Mouse (Mus musculus) ovary, adult 18-20 months (tissue): Measurements from ENCODE around the gene Rasal1.

Source experiments
- DNase-seq: peaks from one replicate; pipeline ENCODE4 v3.0.0; 2022; ENCODE audit warnings: low spot score, mixed read lengths

Gene Rasal1

DNA sequence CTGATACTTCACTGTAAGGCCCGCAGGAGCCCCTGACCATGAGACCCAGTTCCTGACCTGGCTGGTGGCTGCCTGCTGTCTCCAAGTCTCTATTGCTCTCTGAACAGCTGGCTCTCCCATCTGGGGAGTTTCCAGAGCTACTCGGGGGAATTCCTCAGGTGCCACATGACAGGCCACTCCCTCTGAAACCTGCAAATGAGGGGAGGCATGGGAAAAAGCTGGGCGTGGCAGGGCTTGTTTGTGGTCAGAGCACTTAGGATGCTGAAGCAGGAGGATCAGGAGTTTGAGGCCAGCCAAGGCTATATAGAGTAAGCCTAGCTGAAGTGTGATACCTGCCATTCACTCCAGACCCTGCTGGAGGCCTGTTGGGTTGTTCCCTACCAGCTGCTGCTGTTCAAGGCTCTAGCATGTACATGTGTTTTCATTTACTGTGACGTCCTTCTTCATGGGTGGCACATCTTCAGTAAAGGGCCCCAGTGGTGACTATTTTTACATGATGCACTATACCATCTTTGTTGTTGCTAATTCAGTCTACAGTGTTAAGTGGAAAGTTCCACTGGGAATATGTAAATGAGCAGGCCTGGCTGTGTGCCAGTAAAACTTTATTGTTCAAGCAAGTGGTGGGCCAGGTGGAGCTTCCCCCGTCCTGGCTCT lies 26.3 kb upstream of the Rasal1 start:
- no peak for DNase-seq

DNA sequence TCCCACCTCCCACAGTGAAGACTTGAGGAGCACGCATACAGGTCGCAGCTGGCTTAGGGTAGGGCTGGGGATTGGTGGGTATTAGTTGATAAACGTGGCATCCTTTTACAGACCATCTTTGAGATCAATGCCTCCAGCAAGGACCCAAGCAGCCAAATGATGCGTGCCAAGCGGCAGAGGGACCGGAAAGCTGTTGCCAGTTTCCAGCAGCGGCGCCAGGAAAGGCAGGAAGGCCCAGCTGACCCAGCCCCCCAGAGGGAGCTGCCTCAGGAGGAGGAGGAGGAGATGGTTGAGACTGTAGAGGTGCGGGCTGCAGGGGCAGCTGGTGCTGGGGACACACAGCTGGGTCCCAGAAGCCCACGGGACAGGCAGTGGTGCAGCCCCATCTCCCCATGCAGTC lies 24.2 kb upstream of the Rasal1 start:
- no peak for DNase-seq

DNA sequence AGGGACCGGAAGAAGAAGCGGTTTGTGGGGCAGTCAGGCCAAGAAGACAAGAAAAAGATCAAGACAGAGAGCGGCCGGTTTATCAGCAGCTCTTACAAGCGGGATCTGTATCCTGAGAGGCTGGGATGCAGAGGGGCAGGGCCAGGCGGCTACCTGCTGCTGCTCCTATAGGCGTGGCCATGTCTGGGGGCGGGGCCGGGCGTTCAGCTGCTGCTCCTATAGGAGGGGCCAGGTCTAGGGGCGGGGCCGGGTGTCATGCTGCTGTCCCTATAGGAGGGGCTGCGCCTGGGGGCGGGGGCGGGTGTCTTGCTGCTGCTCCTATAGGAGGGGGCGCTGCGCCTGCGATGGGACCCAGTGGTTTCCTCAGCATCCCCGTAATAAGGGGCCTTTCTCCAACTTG lies 22.2 kb upstream of the Rasal1 start:
- no peak for DNase-seq

DNA sequence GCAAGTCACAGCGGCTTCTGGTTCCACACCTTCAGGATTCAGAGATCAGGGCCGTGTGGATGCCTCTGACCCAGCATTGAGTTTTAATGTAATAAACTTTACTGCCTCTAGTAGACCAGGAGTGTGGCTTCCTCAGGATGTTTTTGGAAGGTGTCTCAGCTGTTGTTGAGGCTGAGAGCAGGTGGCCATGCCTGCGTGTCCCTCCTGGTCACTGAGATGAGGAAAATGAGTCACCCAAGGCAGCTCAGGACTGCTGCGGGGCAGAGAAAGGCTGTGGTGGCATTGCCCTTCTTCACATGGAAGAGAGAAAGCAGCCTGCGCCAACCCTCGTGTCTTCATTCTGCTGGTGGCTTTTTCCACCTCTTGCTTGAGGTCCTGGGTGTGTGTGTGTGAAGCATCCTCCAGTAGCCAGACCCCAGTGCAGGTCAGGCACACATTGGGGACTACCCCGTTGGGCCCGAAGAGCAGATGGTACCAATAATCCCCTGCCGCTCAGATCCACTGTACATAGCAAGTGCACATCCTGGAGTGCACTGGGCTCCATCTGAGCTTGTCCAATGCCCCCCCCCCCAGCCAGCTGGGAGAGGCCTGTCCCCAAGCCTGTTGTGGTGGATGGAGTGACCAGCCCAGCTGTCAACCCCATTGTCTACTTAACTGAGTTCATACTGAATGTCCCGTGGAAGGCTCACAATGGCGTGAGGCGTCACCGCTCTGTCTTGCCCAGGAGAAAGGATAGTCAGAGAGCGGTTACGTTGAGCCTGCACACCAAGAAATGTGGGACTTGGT lies 20.9 kb upstream of the Rasal1 start:
- DNase-seq, result no peak

DNA sequence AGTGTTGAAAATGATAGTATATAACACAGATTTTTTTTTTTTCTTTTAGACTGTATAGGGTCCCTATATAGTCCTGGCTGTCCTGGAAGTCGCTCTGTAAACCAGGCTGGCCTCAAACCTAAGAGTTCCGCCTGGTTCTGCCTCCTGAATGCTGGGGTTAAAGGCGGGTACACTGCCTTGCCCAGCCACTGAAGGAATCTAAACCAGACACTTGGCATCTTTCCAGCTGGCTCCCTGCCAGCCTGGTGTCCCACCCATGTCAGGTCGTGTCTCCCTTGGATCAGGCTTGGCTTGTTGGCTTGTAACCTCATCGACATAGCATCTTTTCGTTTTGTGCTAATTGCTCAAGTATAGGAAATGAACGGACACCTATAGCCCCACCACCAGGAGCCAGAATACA lies 20.0 kb upstream of the Rasal1 start:
- no peak for DNase-seq

DNA sequence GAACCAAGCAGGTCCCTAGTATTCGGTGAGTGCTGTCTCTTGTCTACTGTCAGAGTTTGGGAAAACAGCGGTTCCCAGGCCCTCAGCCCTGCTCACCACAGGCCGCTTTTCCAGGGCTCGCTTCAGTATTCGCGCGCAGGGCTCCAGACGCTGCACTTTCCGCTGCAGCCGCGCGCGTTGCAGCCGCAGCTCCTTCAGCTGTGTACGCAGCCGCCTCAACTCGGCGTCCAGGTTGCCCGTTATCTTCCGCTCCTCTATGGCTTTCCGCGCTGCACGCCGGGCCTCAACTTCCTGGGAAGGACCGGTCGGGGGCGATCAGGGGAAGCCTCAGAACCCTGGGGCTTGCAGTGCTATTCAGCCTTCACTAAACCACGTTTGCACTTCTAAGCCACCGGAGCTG lies 17.5 kb upstream of the Rasal1 start:
- DNase-seq, result no peak

DNA sequence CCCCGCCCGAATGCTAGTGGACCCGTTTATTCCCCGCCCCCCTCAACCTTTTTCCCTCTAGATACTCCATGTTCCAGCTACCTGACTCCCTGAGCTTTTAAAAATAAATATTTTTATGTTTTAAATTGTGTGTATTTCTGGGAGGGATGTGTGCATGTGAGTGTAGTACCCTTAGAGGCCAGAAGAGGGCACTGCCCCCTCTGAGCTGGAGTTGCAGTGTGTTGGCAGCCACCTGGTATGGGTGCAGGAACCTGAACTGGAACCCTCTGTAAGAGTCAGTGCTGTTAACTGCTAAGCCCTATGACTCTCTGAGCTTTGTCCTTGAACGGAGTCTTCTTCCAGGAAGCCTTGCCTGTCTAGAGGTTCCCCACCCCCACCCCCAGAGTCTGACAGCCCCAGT lies 16.7 kb upstream of the Rasal1 start:
- no peak for DNase-seq

DNA sequence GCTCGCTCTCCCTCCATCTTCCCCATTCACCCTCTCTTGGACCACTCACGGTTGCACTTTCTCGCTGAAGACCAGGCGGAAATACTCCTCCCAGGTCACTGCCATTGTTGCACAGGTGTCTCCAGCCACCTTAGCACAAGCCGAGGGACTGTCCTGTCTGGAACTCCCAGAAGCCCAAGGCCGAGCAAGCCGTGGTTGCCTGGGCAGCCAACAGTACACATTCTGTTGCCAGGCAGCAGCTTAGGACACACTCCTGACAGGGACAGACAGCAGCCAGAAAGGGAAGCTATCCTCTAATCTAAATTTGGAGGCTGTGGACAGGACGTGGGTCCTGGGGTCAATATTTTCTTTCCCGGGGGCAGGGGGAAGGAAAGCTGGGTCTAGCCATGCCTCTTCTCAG lies 14.5 kb upstream of the Rasal1 start, which contains the start of gene Cfap73:
Gene Cfap73, minus strand, starts transcription at position 105 of the 400 bp plus-strand sequence.
- DNase-seq, result no peak

DNA sequence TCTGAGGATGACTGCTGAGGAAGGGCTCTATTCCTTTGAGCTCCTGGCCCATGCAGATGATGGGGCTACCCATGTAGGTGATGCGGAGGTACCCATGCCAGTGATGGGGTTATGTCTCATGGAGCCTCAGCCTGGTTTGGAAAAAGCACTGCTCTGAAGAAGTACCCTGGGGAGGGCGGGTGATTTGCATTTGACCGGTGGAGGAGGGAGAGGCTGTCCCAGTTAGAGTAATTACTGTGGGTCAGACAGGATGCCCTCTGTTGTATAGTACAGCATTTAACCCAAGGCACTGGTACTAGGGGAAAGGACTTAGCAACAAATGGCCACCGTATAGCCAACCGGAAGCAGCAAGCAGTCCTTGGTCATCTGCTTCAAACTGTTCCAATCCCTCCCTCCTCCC lies 13.8 kb upstream of the Rasal1 start:
- no peak for DNase-seq

DNA sequence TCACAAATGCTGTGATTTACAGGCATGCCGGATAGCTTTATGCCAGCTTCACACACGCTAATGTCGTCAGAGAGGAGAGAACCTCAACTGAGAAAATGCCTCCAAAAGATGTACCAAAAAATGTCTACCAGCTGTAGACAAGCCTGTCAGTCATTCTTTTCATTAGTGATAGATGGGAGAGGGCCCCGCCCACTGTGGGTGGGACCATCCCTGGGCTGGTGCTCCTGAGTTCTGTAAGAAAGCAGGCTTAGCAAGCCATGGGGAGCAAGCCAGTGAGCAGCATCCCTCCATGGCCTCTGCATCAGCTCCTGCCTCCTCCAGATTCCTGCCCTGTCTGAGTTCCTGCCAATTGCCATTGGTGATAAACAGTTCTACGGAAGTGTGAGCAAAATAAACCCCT lies 13.0 kb upstream of the Rasal1 start:
- DNase-seq, result no peak

DNA sequence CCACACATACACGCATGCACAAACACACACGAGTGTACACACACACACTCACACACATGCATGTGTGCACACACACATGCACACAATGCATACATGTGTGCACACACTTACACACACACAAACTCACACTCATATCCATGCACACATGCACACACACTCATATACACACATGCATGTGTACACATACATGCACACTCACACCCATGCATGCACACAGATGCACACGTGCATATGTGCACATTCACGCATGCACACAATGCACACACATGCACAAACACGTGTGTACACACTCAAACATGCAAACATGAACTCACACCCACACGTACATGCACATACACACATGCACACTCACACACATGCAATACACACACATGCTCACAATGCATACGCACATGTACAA lies 8.5 kb upstream of the Rasal1 start:
- DNase-seq, result no peak

DNA sequence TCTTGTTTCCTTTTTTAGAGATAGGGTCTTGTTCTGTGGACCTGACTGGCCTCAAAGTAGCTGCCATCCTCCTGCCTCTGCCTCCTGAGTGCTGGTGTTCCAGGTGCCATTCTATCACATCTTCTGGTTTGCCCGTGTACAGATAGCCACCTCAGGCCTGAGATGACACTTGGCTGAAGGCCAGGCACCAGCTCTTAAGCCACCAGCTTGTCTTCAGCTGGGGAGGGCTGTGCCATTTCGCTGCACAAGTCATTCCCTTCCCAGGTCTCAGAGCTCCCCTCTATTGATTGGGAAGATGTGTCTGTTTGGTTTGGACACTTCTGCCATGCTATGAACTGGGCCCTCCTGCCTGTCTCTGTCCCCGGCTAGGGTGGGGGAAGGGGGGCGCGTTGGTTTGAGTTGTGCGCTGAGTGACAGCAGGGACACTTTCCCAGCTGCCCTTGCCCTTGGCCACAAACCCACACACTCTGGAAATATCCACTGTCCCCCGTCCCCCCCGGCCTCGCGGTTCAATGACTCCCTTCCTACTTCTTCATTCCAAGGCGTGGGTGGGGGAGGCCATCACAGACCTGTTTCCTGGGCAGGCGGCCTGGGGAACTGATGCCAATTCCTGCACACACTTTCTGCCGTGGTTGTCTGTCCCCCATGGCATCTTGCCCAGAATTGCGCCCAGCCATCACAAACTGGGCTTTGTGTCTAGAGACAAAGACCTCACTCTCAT lies 5.1 kb upstream of the Rasal1 start:
- peak; percentile 62 for DNase-seq

DNA sequence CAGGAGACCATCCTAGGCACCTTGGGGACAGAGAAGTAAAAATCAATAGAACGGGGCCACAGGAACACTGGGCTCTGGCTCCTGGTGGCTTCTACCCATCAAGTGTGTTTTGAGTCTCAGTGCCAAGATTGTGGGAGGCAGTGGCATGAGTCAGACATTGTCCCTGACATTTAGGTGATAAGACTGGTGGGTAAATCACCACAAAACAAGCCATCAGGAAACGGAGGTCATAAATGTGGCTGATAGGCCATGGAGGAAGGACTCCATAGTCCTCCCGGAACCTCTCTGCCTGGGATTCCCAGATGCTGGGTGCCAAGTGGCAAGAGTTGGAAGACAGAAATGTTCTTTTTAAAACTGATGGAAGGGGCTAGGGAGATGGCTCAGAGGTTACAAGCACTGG lies 4.4 kb upstream of the Rasal1 start:
- DNase-seq, result peak; percentile 53

DNA sequence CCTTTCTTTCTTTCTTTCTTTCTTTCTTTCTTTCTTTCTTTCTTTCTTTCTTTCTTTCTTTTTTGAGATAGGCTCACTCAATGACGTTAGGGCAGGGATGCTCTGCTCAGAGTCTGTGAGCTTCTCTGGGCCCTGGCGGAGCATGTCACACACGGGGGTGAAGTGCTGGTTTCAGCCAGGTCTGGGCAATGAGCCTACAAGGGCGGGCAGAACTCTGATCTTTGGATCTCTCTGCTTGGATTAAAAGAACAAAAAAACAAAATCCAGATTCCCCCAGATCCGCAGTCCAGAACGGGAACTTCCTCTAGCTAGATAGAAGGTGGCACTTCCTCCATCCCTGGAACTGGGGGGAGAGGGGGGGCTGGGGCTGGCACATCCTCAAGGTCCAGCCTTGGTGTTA lies 2.8 kb upstream of the Rasal1 start:
- DNase-seq, result no peak

DNA sequence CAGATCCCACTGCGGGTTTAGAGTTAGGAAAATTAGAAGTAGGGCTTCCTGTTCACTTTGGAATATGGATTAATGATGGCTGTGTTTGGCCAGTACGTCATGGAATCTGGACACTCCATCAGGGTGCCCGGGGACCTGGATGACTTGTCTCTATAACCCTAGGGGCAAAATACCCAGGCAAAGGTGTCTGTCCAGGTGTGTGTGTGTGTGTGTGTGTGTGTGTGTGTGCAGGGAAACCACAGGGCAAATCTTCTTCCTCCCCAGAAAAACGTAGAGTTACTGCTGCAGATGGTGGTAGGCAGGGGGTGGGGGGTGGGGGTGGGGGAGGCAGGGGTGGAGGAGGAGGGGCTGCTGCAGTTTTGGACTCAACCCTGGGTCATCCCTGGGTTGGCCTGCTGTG lies 1.3 kb upstream of the Rasal1 start:
- DNase-seq, result no peak

DNA sequence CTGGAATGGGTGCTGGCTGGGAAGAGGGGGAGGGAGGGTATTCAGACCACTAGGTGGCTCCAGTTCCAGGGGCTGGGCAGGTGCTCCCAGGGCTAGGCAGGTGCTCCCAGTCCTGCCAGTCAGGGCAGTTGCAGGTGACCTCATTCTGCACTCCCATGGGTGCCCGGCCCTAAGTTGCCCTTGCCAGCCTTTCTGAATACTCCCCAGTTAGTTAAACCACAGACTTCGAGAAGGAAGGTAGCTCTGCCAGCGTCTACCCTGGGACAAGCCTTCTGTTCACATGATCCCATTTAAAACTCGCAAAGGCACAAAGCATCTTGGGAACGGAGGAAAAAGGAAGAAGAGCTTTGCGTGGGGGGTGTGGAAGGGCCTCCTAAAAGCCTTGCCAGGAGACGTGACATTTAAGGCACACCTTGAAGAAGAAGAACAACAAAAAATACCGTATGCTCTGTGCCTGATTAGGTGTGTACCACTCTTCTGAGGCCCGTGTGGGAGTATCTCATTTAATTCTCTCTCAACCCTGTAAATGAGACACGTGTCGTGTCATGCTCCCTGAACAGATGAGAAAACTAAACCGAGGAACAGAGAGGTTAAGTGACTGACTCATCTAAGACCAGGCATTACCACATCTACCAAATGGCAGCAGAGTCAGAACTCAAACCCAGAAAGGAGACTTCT lies 659 bp upstream of the Rasal1 start:
- DNase-seq, result no peak

DNA sequence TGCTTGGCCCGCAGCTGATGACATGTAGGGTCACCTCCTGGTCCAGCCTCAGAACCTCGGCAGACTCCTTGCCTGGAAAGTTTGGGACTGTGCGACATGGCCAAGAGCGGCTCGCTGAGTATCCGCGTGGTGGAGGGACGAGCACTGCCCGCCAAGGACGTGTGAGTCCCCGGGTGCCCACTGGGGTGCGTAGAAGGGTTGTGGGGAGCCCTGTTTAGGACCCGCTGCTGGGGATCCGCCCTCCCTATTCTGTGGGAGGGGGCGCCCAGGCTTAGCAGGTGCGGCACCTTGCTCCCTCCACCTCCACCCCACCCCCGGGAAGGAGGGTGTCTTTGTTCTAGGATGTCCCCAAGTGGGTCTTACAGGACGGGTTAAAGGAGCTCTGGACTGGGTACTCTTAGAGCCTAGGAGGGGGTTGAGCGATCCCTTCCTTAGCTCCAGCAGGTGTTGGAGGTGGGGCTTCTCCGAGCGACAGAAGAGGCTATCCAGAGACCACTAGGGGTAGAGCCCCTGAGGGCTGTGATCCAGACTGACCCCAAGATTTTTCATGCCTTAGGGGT lies 842 bp downstream of the Rasal1 start:
- DNase-seq, result no peak

DNA sequence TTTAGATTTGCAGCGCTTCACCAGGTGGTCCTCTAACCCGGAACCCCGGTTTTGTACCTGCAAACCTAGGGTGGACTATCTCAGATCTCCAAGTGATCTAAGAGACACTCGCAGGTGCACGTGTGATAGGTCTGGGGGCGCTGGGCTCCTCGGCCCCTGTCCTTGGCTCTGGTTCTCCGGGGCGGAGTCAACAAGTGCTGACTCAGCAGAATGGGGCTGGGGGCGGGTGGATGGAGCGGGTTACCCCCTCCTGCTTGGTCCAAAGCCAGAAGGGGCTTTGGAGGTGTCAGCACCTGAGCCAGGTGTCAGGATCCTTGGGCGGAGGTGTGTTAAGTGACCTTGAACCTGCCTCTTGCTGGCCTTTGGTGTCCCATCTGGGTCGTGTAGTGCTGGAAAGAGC lies 1.3 kb downstream of the Rasal1 start:
- DNase-seq, result no peak

DNA sequence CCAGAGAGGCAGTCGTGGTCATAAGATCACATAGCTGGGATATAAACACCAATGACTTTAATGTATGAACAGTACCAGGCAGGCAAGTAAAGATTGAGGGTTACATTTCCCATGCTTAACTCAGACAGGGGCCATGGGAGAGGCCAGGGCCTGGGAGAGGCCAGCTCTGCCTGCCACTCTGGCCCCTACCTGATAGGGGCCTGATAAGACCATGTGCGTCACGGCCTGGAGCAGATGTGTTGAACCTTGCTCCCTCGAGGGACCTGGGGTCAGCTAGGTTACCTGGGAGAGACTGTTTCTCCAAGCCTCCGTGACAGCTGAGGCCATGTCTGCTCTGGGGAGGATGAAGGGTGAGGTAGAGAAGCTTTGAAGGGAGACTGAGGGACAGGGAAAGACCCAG lies 2.6 kb downstream of the Rasal1 start:
- DNase-seq, result no peak

DNA sequence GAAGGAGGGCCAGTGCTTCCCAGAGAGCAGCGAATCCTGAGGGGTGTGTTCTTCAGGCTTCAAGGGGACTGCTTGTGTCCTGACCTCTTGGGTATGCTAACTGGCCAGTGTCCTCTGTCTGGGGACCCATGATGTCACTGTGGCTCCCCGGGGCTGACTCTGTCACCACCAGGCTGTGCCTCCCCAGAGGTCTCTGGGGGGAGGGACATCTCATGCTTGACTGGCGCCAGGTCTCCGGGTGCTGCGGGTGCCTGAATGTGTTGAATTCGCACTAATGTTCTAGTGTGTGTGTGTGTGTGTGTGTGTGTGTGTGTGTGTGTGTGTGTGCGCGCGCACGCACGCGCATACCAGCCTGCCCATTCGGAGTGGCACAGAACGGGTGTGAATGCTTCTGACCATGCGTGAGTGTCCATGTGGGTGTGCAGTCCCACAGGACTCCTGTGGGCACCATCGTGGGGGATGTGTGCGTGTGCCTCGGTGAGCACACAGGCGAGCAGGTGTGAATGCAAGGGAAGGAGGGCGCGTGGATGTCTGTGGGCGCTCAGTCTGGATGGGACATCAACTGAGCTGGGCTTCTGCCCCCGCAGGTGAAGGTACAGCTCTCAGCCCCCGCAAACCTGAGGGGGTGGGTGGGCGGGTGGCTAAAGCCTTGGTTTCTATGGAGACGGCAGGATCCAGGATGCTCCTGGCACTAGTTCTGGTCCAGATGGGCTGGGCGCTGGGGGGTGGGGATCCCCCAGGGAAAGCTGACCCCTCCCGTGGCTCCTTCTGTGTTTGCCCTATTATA lies 4.5 kb downstream of the Rasal1 start:
- DNase-seq, result no peak

DNA sequence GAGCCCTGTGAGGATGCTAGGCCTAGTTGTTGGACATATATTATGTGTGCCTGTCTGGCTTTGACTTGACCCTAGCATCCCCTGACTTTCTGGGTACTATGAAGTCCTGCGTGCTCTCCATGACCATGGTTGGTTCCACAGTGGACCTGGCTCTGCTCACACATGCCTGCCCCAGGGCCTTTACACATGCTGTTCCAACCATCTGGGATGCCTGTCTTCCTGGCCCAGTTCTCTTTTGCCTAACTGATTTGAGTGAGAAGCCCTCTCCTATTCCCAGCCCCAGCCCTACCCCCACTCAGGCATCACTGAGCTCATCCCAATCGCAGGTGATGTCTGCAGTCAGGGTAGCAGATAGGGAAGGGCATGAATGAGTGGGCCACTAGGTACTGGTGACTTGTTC lies 5.3 kb downstream of the Rasal1 start:
- no peak for DNase-seq
